Mouse (Mus musculus) liver, adult (tissue): Measurements from ENCODE around the gene Psg26.
"Not testable (repeated sequence)": the region's sequence is repeated elsewhere in the genome, so short reads cannot be mapped to it uniquely, and the experiment has no call there.

ENCODE experiments used
- GATA4 ChIP-seq: IDR thresholded peaks from 2 replicates; pipeline ENCODE4 v1.6.1; 2014; ENCODE audit warnings: mild to moderate bottlenecking, low read length; ENCODE audit not compliant: insufficient replicate concordance

Psg26 gene

GRCm38 (mm10) chr7:18484077-18484476 lies at the start of gene Psg26:
Gene Psg26 (minus strand): TSS chr7:18484177.
- TF ChIP-seq GATA4, result no peak

GRCm38 (mm10) chr7:18533420-18533819 lies 49.4 kb upstream of the Psg26 start:
- TF ChIP-seq GATA4, result no peak

GRCm38 (mm10) chr7:18532169-18532568 lies 48.2 kb upstream of the Psg26 start, which contains the start of gene Psg25:
Gene Psg25 (minus strand): TSS chr7:18532269.
- no peak for TF ChIP-seq GATA4

- no peak for TF ChIP-seq GATA4
These were observed 40.7 kb upstream of the Psg26 start for GRCm38 (mm10) chr7:18524668-18525067.

GRCm38 (mm10) chr7:18511479-18511878 lies 27.5 kb upstream of the Psg26 start:
- TF ChIP-seq GATA4, result no peak

GRCm38 (mm10) chr7:18431941-18432340 lies 52.0 kb downstream of the Psg26 start, which contains the start of gene Psg28:
Gene Psg28 (minus strand): TSS chr7:18432041.
- TF ChIP-seq GATA4, result not testable (repeated sequence)
